Mouse (Mus musculus) heart, postnatal 0 days (tissue): ENCODE measurements around the gene Padi2.

Source experiments
- CTCF ChIP-seq: IDR thresholded peaks from 2 replicates; pipeline ENCODE4 v1.5.1; 2016; ENCODE audit warnings: antibody characterized with exemption, control low read depth, low read depth
- EP300 ChIP-seq: IDR thresholded peaks from 2 replicates; pipeline ENCODE4 v1.6.1; 2016; ENCODE audit warnings: antibody characterized with exemption, low read depth

DNA sequence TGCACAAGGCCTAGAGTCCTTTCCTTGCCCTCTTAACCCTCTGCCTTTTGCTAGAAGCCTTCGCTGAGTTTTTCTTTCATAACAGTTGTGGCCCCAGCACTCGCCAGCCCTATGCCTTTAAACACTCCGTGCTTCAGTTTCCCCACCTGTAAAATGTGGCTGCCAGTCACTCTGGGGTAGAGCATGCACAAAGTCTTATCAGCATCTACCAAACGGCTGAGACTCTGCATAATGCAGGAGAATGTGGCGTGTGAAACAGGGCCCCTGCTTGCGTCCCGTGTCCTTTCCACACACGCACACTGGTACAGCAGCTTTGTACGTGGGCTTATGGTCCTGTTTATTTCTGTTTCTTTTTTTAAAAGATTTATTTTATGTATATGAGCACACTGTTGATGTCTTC, 90.7 kb downstream of the Padi2 start:
- no peak for TF ChIP-seq CTCF
- no peak for TF ChIP-seq EP300
